Mouse (Mus musculus): ENCODE measurements around the gene March10. TPM values are rescaled to one million over a fixed set of nuclear protein-coding genes. Genes with fewer than 3 reads are reported as not detected.

The March10 gene
- polyA plus RNA-seq, 1 experiment: not detected

- H3K4me3 ChIP-seq (ENCODE audit: low read depth, low read length): no peak overlapping the region
- WGBS: 26% methylated on average over 10 of the region's 10 CpGs
- H3K27me3 ChIP-seq (ENCODE audit: control insufficient read depth, insufficient read depth, low read length): no peaks in the 10 kb centered on the region
- H3K4me1 ChIP-seq (ENCODE audit: control insufficient read depth, insufficient read depth, insufficient read length, low read length): no peaks in the 10 kb centered on the region
- TF ChIP-seq CTCF (IDR thresholded peaks at IDR 0.05; ENCODE audit: extremely low read depth, insufficient read length, insufficient replicate concordance, low read depth, low read length) (no peak), POLR2A (IDR thresholded peaks at IDR 0.05; ENCODE audit: low read depth, low read length) (no peak)
- no peaks in the 10 kb centered on the region for H3K36me3 ChIP-seq (ENCODE audit: control insufficient read depth, insufficient read depth, low read length)
- no peak overlapping the region for H3K27ac ChIP-seq (ENCODE audit: insufficient read depth, low read depth, low read length)
Measured at GRCm38 (mm10) chr11:105331732-105332131, 124.8 kb downstream of the March10 start.

GRCm38 (mm10) chr11:105331129-105331528, 125.4 kb downstream of the March10 start:
- TF ChIP-seq CTCF (IDR thresholded peaks at IDR 0.05; ENCODE audit: extremely low read depth, insufficient read length, insufficient replicate concordance, low read depth, low read length): no peak
- TF ChIP-seq POLR2A (IDR thresholded peaks at IDR 0.05; ENCODE audit: low read depth, low read length): no peak
- Histone ChIP-seq H3K4me3 (ENCODE audit: low read depth, low read length) (no peak overlapping the region), H3K27me3 (ENCODE audit: control insufficient read depth, insufficient read depth, low read length) (no peaks in the 10 kb centered on the region), H3K36me3 (ENCODE audit: control insufficient read depth, insufficient read depth, low read length) (no peaks in the 10 kb centered on the region), H3K27ac (ENCODE audit: insufficient read depth, low read depth, low read length) (no peak overlapping the region), H3K4me1 (ENCODE audit: control insufficient read depth, insufficient read depth, insufficient read length, low read length) (no peaks in the 10 kb centered on the region)
- 65% methylated on average over 3 of the region's 3 CpGs for WGBS

DNA sequence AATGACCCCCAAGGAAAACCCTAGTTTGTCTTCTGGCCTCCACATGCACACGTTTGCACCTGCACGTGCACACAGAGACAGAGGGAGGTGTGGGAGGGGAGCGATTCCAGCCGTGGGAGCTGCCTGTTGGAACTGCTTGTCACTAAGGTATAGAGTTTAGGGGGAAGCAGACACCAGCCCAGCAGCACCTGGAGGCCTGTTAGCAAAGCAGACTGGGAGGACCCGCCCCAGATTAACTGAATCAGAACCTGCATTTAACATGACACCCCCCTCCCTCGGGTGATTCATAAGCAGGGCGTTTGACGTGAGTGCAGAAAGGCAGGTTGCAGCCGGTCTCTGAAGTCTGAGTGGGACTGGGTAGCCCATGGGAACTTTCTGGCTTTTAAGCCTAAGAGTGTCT, 126.6 kb downstream of the March10 start:
- 51% methylated on average over 9 of the region's 9 CpGs for WGBS
- no peaks in the 10 kb centered on the region for H3K27me3 ChIP-seq (ENCODE audit: control insufficient read depth, insufficient read depth, low read length)
- TF ChIP-seq CTCF (IDR thresholded peaks at IDR 0.05; ENCODE audit: extremely low read depth, insufficient read length, insufficient replicate concordance, low read depth, low read length) (no peak), POLR2A (IDR thresholded peaks at IDR 0.05; ENCODE audit: low read depth, low read length) (no peak)
- no peak overlapping the region for H3K27ac ChIP-seq (ENCODE audit: insufficient read depth, low read depth, low read length)
- H3K4me1 ChIP-seq (ENCODE audit: control insufficient read depth, insufficient read depth, insufficient read length, low read length): no peaks in the 10 kb centered on the region
- H3K4me3 ChIP-seq (ENCODE audit: low read depth, low read length): no peak overlapping the region
- no peaks in the 10 kb centered on the region for H3K36me3 ChIP-seq (ENCODE audit: control insufficient read depth, insufficient read depth, low read length)

DNA sequence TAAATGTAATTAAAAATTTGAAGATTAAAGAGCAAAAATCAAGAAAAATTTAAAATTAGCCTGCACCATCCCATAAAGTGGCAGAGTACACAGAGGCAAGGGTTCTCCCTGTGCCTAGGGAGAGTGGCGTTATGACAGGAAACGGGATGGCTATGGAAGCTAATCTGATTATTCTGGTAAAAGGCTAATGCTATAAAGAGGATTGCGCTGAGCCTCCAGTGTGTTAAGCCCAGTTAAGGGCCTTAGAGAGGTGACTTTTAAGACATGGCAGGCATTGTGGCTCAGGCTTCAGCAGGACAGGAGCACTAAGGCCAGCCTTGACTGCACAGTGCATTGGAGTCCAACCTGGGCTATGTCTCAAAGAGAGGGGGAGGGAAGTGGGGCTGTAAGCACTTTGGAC, 129.4 kb downstream of the March10 start:
- no peak overlapping the region for H3K27ac ChIP-seq (ENCODE audit: insufficient read depth, low read depth, low read length)
- 87% methylated on average over 3 of the region's 3 CpGs for WGBS
- H3K27me3 ChIP-seq (ENCODE audit: control insufficient read depth, insufficient read depth, low read length): no peaks in the 10 kb centered on the region
- TF ChIP-seq CTCF (IDR thresholded peaks at IDR 0.05; ENCODE audit: extremely low read depth, insufficient read length, insufficient replicate concordance, low read depth, low read length) (no peak), POLR2A (IDR thresholded peaks at IDR 0.05; ENCODE audit: low read depth, low read length) (no peak)
- H3K36me3 ChIP-seq (ENCODE audit: control insufficient read depth, insufficient read depth, low read length): no peaks in the 10 kb centered on the region
- no peak overlapping the region for H3K4me3 ChIP-seq (ENCODE audit: low read depth, low read length)
- no peaks in the 10 kb centered on the region for H3K4me1 ChIP-seq (ENCODE audit: control insufficient read depth, insufficient read depth, insufficient read length, low read length)

GRCm38 (mm10) chr11:105323530-105323929, 133.0 kb downstream of the March10 start:
- H3K27me3 ChIP-seq (ENCODE audit: control insufficient read depth, insufficient read depth, low read length): no peaks in the 10 kb centered on the region

GRCm38 (mm10) chr11:105321090-105321489, 135.4 kb downstream of the March10 start:
- Histone ChIP-seq H3K27me3 (ENCODE audit: control insufficient read depth, insufficient read depth, low read length) (no peaks in the 10 kb centered on the region), H3K4me3 (ENCODE audit: low read depth, low read length) (no peak overlapping the region), H3K4me1 (ENCODE audit: control insufficient read depth, insufficient read depth, insufficient read length, low read length) (no peaks in the 10 kb centered on the region), H3K27ac (ENCODE audit: insufficient read depth, low read depth, low read length) (no peak overlapping the region), H3K36me3 (ENCODE audit: control insufficient read depth, insufficient read depth, low read length) (no peaks in the 10 kb centered on the region)
- WGBS: 24% methylated on average over 2 of the region's 2 CpGs
- TF ChIP-seq POLR2A (IDR thresholded peaks at IDR 0.05; ENCODE audit: low read depth, low read length): no peak
- no peak for TF ChIP-seq CTCF (IDR thresholded peaks at IDR 0.05; ENCODE audit: extremely low read depth, insufficient read length, insufficient replicate concordance, low read depth, low read length)

More at GRCm38 (mm10) chr11:105323530-105323929, 133.0 kb downstream of the March10 start:
- Histone ChIP-seq H3K27ac (ENCODE audit: insufficient read depth, low read depth, low read length) (no peak overlapping the region), H3K4me3 (ENCODE audit: low read depth, low read length) (no peak overlapping the region), H3K4me1 (ENCODE audit: control insufficient read depth, insufficient read depth, insufficient read length, low read length) (no peaks in the 10 kb centered on the region), H3K36me3 (ENCODE audit: control insufficient read depth, insufficient read depth, low read length) (no peaks in the 10 kb centered on the region)
- TF ChIP-seq CTCF (IDR thresholded peaks at IDR 0.05; ENCODE audit: extremely low read depth, insufficient read length, insufficient replicate concordance, low read depth, low read length): no peak
- TF ChIP-seq POLR2A (IDR thresholded peaks at IDR 0.05; ENCODE audit: low read depth, low read length): no peak
- 75% methylated on average over 5 of the region's 5 CpGs for WGBS

DNA sequence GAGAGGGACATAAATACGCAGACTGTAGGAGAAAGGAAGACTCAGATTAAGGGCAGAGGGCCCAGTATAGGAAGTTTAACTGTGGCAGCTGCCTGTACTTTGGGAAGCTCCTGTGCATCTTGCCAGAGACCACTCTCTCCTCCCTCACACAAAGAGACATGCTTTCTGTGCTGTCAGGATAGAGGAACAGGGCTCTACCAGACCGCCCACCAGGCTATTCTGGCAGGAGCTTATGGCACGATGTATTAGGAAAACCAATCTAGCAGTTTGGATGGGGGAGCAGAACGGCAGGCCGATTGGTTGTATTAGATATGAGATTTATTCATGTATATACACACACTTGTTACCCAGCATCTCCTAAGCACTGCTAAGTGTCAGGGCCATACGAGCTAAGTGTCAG, 138.8 kb downstream of the March10 start:
- TF ChIP-seq CTCF (IDR thresholded peaks at IDR 0.05; ENCODE audit: extremely low read depth, insufficient read length, insufficient replicate concordance, low read depth, low read length) (no peak), POLR2A (IDR thresholded peaks at IDR 0.05; ENCODE audit: low read depth, low read length) (no peak)
- Histone ChIP-seq H3K27me3 (ENCODE audit: control insufficient read depth, insufficient read depth, low read length) (no peaks in the 10 kb centered on the region), H3K4me1 (ENCODE audit: control insufficient read depth, insufficient read depth, insufficient read length, low read length) (no peaks in the 10 kb centered on the region), H3K4me3 (ENCODE audit: low read depth, low read length) (no peak overlapping the region), H3K27ac (ENCODE audit: insufficient read depth, low read depth, low read length) (no peak overlapping the region), H3K36me3 (ENCODE audit: control insufficient read depth, insufficient read depth, low read length) (no peaks in the 10 kb centered on the region)
- WGBS: 94% methylated on average over 6 of the region's 6 CpGs

Measured in small intestine, adult 2 months (tissue).